Mouse (Mus musculus) spleen, adult 2 months (tissue): Measurements from ENCODE around the gene Bpi. TPM values are rescaled to one million over a fixed set of nuclear protein-coding genes. Genes with fewer than 3 reads are reported as not detected.

Source experiments
- DNase-seq, 2 experiments: peaks; one replicate each; pipeline versions ENCODE4 v3.0.0 to v3.0.0-alpha.2; 2012 to 2021; ENCODE audit warnings: low spot score in 2 of 2, low read depth in 1 of 2
- H3K27ac ChIP-seq: fragments of 200-500 bp; 2 replicates; pipeline ENCODE4 v1.5.1; 2012; ENCODE audit warnings: low read length, inconsistent platforms; ENCODE audit not compliant: insufficient read depth
- H3K27me3 ChIP-seq: fragments of 200-500 bp; 2 replicates; pipeline ENCODE4 v1.6.1; 2012; ENCODE audit warnings: mild to moderate bottlenecking, moderate library complexity, low read length, inconsistent platforms; ENCODE audit not compliant: control insufficient read depth, insufficient read depth
- H3K36me3 ChIP-seq: fragments of 200-500 bp; 2 replicates; pipeline ENCODE4 v1.6.1; 2012; ENCODE audit warnings: mild to moderate bottlenecking, low read length, inconsistent platforms; ENCODE audit not compliant: control insufficient read depth, insufficient read depth
- H3K4me1 ChIP-seq: fragments of 200-500 bp; 2 replicates; pipeline ENCODE4 v1.6.1; 2011; ENCODE audit warnings: inconsistent platforms; ENCODE audit not compliant: control insufficient read depth, insufficient read depth, insufficient read length
- H3K4me3 ChIP-seq: fragments of 200-500 bp; 2 replicates; pipeline ENCODE4 v1.5.1; 2011; ENCODE audit warnings: mild to moderate bottlenecking, inconsistent platforms; ENCODE audit not compliant: insufficient read depth, insufficient read length; ENCODE audit errors: extremely low read depth
- CTCF ChIP-seq: fragments of 200-500 bp; IDR thresholded peaks from 2 replicates; pipeline ENCODE4 v1.5.1; 2011; ENCODE audit warnings: mild to moderate bottlenecking, inconsistent platforms; ENCODE audit not compliant: insufficient read depth, insufficient read length, insufficient replicate concordance; ENCODE audit errors: extremely low read depth
- POLR2A ChIP-seq: fragments of 200-500 bp; IDR thresholded peaks from 2 replicates; pipeline ENCODE4 v1.6.1; 2011; ENCODE audit warnings: low read depth, low read length, inconsistent platforms
- WGBS: fragments of 180-500 bp; shearing (Covaris S2); methylation state at CpG from one replicate; pipeline ENCODE4 v1.1.7; 2018; 5-methylcytosine and 5-hydroxymethylcytosine counted together
- polyA plus RNA-seq: library from polyadenylated mRNA; depleted of rRNA; stranded (reverse); fragments of >200 nt; gene quantifications from 2 replicates; pipeline ENCODE4 v1.2.3, GENCODE M21; 2012

Gene Bpi
- polyA plus RNA-seq, 1 experiment, result not detected

DNA sequence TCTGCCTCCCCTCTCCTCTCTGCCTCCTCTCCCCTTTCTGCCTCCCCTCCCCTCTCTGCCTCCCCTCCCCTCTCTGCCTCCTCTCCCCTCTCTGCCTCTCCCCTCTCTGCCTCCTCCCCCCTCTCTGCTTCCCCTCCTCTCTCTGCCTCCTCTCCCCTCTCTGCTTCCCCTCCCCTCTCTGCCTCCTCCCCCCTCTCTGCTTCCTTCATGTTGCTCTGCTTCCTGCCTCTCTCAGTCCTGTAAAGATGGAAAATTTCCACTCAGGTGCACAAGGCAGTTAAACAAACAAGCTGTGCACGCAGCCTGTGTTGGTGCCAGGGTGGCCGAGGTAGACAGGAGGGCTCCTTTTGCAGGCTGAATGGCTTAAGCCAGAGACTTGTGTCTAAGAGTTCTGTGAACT is 15.8 kb downstream of the Bpi start:
- Histone ChIP-seq H3K4me1 (no peaks in the 10 kb centered on the region), H3K4me3 (no peak overlapping the region)
- DNase-seq, result no peak

DNA sequence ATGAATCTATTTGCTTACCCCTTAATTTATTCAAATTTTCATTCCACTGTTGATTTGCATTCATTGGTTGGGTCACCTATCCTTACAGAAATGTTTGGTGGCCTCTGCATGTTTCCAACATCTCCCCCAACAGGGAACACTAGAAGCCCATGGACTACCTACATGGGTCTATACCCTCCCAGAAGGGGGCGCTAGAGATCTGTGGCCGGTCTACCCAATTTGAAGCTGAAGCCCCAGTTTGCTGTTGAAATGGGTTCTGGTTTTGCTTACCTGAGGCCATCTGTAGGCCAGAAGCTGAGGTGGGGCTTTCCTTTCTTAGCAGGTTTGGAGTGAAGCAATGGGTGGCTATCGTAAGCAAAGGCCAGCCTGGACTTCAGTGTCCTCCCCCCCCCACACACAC is 17.5 kb downstream of the Bpi start:
- no peaks in the 10 kb centered on the region for H3K27me3 ChIP-seq
- TF ChIP-seq POLR2A, result no peak
- H3K36me3 ChIP-seq, result no peaks in the 10 kb centered on the region
- no peak for DNase-seq
- WGBS, result 95% methylated on average over 3 of the region's 3 CpGs
- no peak overlapping the region for H3K27ac ChIP-seq
- H3K4me3 ChIP-seq, result no peak overlapping the region
- no peaks in the 10 kb centered on the region for H3K4me1 ChIP-seq

More for the DNA sequence above, 15.8 kb downstream of the Bpi start:
- no peaks in the 10 kb centered on the region for H3K27me3 ChIP-seq
- no peak for TF ChIP-seq CTCF
- TF ChIP-seq POLR2A, result no peak
- H3K27ac ChIP-seq, result no peak overlapping the region
- WGBS, result 3% methylated on average over 2 of the region's 2 CpGs
- no peaks in the 10 kb centered on the region for H3K36me3 ChIP-seq

DNA sequence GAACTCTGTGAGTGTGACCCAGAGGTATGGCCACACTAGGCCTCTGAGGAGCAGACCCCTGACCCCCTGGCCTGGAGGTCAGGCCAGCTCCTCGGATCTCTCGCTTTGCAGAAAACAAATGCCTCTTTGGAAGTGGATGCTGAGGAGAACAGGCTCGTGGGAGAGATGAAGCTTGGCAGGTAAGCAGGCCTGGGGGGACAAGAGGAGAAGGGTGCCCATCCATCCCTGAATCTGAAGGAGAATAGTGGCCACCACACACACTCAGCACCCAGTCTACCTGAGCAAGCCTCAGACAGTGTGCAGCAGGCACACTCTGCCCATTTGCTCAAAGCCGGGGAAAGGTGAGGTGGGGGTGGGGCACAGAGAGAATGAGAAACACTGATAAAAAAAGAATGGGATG is 17.9 kb downstream of the Bpi start:
- TF ChIP-seq CTCF, result no peak
- no peak for TF ChIP-seq POLR2A
- no peak overlapping the region for H3K27ac ChIP-seq
- no peak for DNase-seq
- no peaks in the 10 kb centered on the region for H3K4me1 ChIP-seq
- no peaks in the 10 kb centered on the region for H3K27me3 ChIP-seq
- H3K36me3 ChIP-seq, result no peaks in the 10 kb centered on the region
- 85% methylated on average over 4 of the region's 4 CpGs for WGBS
- H3K4me3 ChIP-seq, result no peak overlapping the region

DNA sequence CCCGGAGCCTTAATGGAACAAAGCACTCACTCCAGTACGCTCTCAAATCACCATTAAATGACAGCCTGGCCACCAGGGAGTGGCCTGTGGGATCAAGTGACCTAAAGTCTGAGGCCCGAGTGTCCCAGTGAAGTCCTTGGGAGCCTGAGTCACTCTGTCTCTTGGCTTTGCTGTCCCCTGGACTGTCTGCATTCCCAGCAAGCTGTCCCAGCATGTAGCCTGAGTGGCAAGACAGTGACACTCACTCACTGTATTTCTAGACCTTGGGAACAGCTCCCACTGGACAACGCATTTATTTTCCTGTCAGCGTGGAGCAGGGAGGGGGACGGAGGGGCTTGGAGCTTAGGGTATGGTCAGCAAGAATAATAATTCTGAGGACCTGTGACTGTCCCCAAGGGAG is 18.6 kb downstream of the Bpi start:
- Histone ChIP-seq H3K27me3 (no peaks in the 10 kb centered on the region), H3K4me1 (no peaks in the 10 kb centered on the region), H3K36me3 (no peaks in the 10 kb centered on the region), H3K4me3 (no peak overlapping the region), H3K27ac (no peak overlapping the region)
- no peak for TF ChIP-seq CTCF
- no peak for TF ChIP-seq POLR2A
- no peak for DNase-seq
- 89% methylated on average over 6 of the region's 6 CpGs for WGBS

DNA sequence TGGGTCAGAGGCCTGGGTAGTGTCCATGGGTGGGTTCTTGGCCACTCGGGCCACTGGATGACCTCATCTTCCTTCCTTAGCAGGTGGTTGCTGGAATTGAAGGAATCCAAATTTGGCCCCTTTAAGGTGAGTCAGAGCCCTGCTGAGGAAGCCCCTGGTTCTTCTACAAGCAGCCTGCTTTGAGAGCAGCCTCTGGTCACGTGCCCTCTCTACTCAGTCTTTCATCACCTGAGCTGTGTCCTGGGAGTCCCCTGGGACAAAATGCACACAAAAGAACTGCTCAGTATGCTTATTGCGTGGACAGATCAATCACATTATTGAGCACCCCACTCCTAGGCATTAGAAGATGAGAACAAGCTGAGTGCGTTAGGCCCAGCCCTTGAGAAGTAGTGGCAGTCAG is 19.0 kb downstream of the Bpi start:
- 84% methylated on average over 4 of the region's 4 CpGs for WGBS
- TF ChIP-seq POLR2A (no peak), CTCF (no peak)

DNA sequence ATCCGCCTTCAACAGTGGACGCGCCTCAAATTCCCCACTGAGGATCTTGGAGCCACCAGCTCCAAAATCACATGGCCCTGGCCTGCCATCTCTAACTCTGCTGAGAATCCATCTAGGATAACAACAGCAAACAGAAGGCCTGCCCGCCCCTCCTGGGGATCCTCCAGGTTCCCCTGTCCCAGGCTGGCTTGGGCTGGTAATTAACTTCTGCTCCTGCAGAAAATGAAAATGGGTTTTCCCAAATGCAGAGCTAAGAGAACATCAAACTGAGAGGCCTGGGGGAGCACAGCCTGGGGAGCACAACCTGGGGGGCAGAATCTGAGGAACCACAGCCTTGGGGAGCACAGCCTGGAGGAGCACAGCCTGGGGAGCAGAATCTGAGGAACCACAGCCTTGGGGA is 21.8 kb downstream of the Bpi start:
- WGBS, result 94% methylated on average over 4 of the region's 4 CpGs

More for the DNA sequence above, 19.0 kb downstream of the Bpi start:
- Histone ChIP-seq H3K27me3 (no peaks in the 10 kb centered on the region), H3K4me1 (no peaks in the 10 kb centered on the region), H3K27ac (no peak overlapping the region), H3K4me3 (no peak overlapping the region), H3K36me3 (no peaks in the 10 kb centered on the region)
- DNase-seq, result no peak

DNA sequence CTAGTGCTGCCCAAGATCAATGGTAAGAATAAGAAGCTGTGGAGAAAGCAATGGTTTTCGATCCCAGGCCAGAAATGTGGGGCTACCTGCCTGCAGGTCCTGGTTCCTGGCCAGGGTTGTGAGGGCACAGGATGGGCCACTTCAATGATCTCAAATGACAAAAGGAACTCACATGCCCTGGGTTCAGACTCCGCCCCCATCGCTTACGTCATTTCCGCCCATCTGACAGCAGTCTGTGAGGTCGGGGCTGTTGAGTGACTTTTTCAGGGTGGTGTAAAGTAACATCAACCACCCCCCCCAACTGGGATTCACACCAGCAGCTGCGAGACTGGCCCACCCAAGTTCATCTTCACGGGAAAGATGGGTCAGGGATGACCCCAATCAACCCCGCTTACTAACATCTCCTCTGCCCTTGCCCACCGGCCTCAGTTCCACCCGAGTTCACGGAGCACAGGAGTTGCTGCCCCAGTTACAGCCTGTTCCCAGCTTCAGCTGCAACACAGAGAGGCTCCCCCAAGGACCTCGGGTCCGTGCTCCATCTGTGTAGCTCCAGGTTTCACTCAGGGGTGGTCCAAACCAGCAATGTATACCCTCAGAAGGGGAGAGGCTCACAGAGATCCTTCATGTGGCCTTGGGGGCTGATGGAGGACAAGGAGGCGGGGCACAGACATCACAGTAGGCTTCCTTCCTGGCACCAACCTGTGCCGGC is 23.8 kb downstream of the Bpi start:
- no peaks in the 10 kb centered on the region for H3K36me3 ChIP-seq
- no peak for DNase-seq
- H3K27ac ChIP-seq, result no peak overlapping the region
- WGBS, result 66% methylated on average over 16 of the region's 16 CpGs
- no peak for TF ChIP-seq POLR2A
- TF ChIP-seq CTCF, result no peak
- no peaks in the 10 kb centered on the region for H3K27me3 ChIP-seq
- H3K4me3 ChIP-seq, result no peak overlapping the region
- no peaks in the 10 kb centered on the region for H3K4me1 ChIP-seq

More for the DNA sequence above, 21.8 kb downstream of the Bpi start:
- no peak overlapping the region for H3K27ac ChIP-seq
- TF ChIP-seq POLR2A (no peak), CTCF (no peak)
- H3K4me3 ChIP-seq, result no peak overlapping the region
- no peaks in the 10 kb centered on the region for H3K36me3 ChIP-seq
- H3K27me3 ChIP-seq, result no peaks in the 10 kb centered on the region
- H3K4me1 ChIP-seq, result no peaks in the 10 kb centered on the region
- DNase-seq, result no peak
